Mouse (Mus musculus): ENCODE results near the gene S100pbp. TPM values are rescaled to one million over a fixed set of nuclear protein-coding genes. Genes with fewer than 3 reads are reported as not detected.

Gene S100pbp
- 31.2 and 32.7 TPM in 2 replicates for polyA plus RNA-seq (2016; fragmentation: Nextera tagmentation; extraction: Ambion mirVana)

GRCm38 (mm10) chr4:129189542-129190519 lies at the start of gene S100pbp, which contains the start of gene Yars:
Gene S100pbp (minus strand): TSS chr4:129189727.
Gene Yars (plus strand): TSS chr4:129189760.
- H3K4me3 ChIP-seq (replicated peaks) = peak within 1 kb of the TSS; percentile 96
- peaks cover 18% of the 10 kb centered on the region for H3K36me3 ChIP-seq
- peaks cover 19% of the 10 kb centered on the region for H3K4me1 ChIP-seq (replicated peaks)
- peak; percentile 91 for ATAC-seq (ENCODE audit: insufficient number of reproducible peaks, insufficient read depth, low FRiP score, low TSS enrichment, low read depth)
- H3K27me3 ChIP-seq = no peaks in the 10 kb centered on the region
- H3K9me3 ChIP-seq = no peaks in the 10 kb centered on the region
- under 1% methylated on average over 58 of the region's 58 CpGs for WGBS
- H3K27ac ChIP-seq = peak within 1 kb of the TSS; percentile 97
- peak within 1 kb of the TSS; percentile 91 for H3K9ac ChIP-seq (replicated peaks)
- H3K4me2 ChIP-seq = peak within 1 kb of the TSS; percentile 86

- no peaks in the 10 kb centered on the region for H3K9me3 ChIP-seq
- no peak overlapping the region for H3K27ac ChIP-seq
- H3K9ac ChIP-seq (replicated peaks) = peak overlapping the region; percentile 79
- peaks cover 49% of the 10 kb centered on the region for H3K4me1 ChIP-seq (replicated peaks)
- H3K4me3 ChIP-seq (replicated peaks) = peak overlapping the region; percentile 82
- ATAC-seq (ENCODE audit: insufficient number of reproducible peaks, insufficient read depth, low FRiP score, low TSS enrichment, low read depth) = peak; percentile 77
- peak overlapping the region; percentile 76 for H3K4me2 ChIP-seq
- under 1% methylated on average over 29 of the region's 29 CpGs for WGBS
- H3K36me3 ChIP-seq = no peaks in the 10 kb centered on the region
- no peaks in the 10 kb centered on the region for H3K27me3 ChIP-seq
Measured at GRCm38 (mm10) chr4:129239075-129239474, 49.5 kb upstream of the S100pbp start.

GRCm38 (mm10) chr4:129238579-129239016 lies 49.1 kb upstream of the S100pbp start:
- Histone ChIP-seq H3K9me3 (no peaks in the 10 kb centered on the region), H3K27me3 (no peaks in the 10 kb centered on the region), H3K4me3 (replicated peaks) (peak overlapping the region; percentile 82), H3K9ac (replicated peaks) (peak overlapping the region; percentile 79), H3K4me2 (peak overlapping the region; percentile 76), H3K4me1 (replicated peaks) (peaks cover 49% of the 10 kb centered on the region), H3K36me3 (no peaks in the 10 kb centered on the region), H3K27ac (no peak overlapping the region)
- ATAC-seq (ENCODE audit: insufficient number of reproducible peaks, insufficient read depth, low FRiP score, low TSS enrichment, low read depth) = peak; percentile 45
- under 1% methylated on average over 22 of the region's 23 CpGs for WGBS

GRCm38 (mm10) chr4:129237843-129238441 lies 48.4 kb upstream of the S100pbp start:
- 6% methylated on average over 21 of the region's 21 CpGs for WGBS
- H3K4me2 ChIP-seq = peak overlapping the region; percentile 76
- no peaks in the 10 kb centered on the region for H3K36me3 ChIP-seq
- H3K4me3 ChIP-seq (replicated peaks) = peak overlapping the region; percentile 82
- no peak overlapping the region for H3K27ac ChIP-seq
- no peaks in the 10 kb centered on the region for H3K9me3 ChIP-seq
- no peak for ATAC-seq (ENCODE audit: insufficient number of reproducible peaks, insufficient read depth, low FRiP score, low TSS enrichment, low read depth)
- peak overlapping the region; percentile 79 for H3K9ac ChIP-seq (replicated peaks)
- H3K27me3 ChIP-seq = no peaks in the 10 kb centered on the region
- peaks cover 46% of the 10 kb centered on the region for H3K4me1 ChIP-seq (replicated peaks)

- H3K9me3 ChIP-seq = no peaks in the 10 kb centered on the region
- peaks cover 42% of the 10 kb centered on the region for H3K4me1 ChIP-seq (replicated peaks)
- H3K9ac ChIP-seq (replicated peaks) = no peak overlapping the region
- no peaks in the 10 kb centered on the region for H3K27me3 ChIP-seq
- H3K4me2 ChIP-seq = no peak overlapping the region
- WGBS = 80% methylated on average over 8 of the region's 8 CpGs
- H3K27ac ChIP-seq = no peak overlapping the region
- 0 out of 2 replicates have a peak, but pooled peaks cover 5% of the 10 kb centered on the region for H3K36me3 ChIP-seq
- no peak overlapping the region for H3K4me3 ChIP-seq (replicated peaks)
- ATAC-seq (ENCODE audit: insufficient number of reproducible peaks, insufficient read depth, low FRiP score, low TSS enrichment, low read depth) = no peak
Measured at GRCm38 (mm10) chr4:129236236-129236813, 46.8 kb upstream of the S100pbp start.

- H3K27me3 ChIP-seq = no peaks in the 10 kb centered on the region
- H3K36me3 ChIP-seq = 0 out of 2 replicates have a peak, but pooled peaks cover 5% of the 10 kb centered on the region
- no peak for ATAC-seq (ENCODE audit: insufficient number of reproducible peaks, insufficient read depth, low FRiP score, low TSS enrichment, low read depth)
- no peak overlapping the region for H3K4me3 ChIP-seq (replicated peaks)
- WGBS = 81% methylated on average over 3 of the region's 3 CpGs
- H3K4me1 ChIP-seq (replicated peaks) = peaks cover 44% of the 10 kb centered on the region
- H3K4me2 ChIP-seq = no peak overlapping the region
- H3K9ac ChIP-seq (replicated peaks) = no peak overlapping the region
- H3K27ac ChIP-seq = no peak overlapping the region
- H3K9me3 ChIP-seq = no peaks in the 10 kb centered on the region
Measured at GRCm38 (mm10) chr4:129235147-129235546, 45.6 kb upstream of the S100pbp start.

- no peak for ATAC-seq (ENCODE audit: insufficient number of reproducible peaks, insufficient read depth, low FRiP score, low TSS enrichment, low read depth)
- Histone ChIP-seq H3K4me2 (no peak overlapping the region), H3K4me3 (replicated peaks) (no peak overlapping the region), H3K27ac (no peak overlapping the region; the same call in 1 of the 2 replicates), H3K4me1 (replicated peaks) (peaks cover 41% of the 10 kb centered on the region), H3K27me3 (no peaks in the 10 kb centered on the region), H3K9ac (replicated peaks) (no peak overlapping the region), H3K36me3 (0 out of 2 replicates have a peak, but pooled peaks cover 5% of the 10 kb centered on the region), H3K9me3 (no peaks in the 10 kb centered on the region)
- 48% methylated on average over 7 of the region's 7 CpGs for WGBS
Measured at GRCm38 (mm10) chr4:129234488-129234887, 45.0 kb upstream of the S100pbp start.

- Histone ChIP-seq H3K27ac (no peak overlapping the region), H3K36me3 (0 out of 2 replicates have a peak, but pooled peaks cover 5% of the 10 kb centered on the region), H3K4me1 (replicated peaks) (peaks cover 41% of the 10 kb centered on the region), H3K4me3 (replicated peaks) (no peak overlapping the region), H3K9ac (replicated peaks) (no peak overlapping the region), H3K4me2 (no peak overlapping the region), H3K9me3 (no peaks in the 10 kb centered on the region), H3K27me3 (peaks cover 5% of the 10 kb centered on the region; the same call in 1 of the 2 replicates)
- no peak for ATAC-seq (ENCODE audit: insufficient number of reproducible peaks, insufficient read depth, low FRiP score, low TSS enrichment, low read depth)
- WGBS = 82% methylated on average over 9 of the region's 9 CpGs
Measured at GRCm38 (mm10) chr4:129232561-129233360, 43.2 kb upstream of the S100pbp start.

- peaks cover 41% of the 10 kb centered on the region for H3K4me1 ChIP-seq (replicated peaks)
- H3K4me3 ChIP-seq (replicated peaks) = no peak overlapping the region
- H3K9ac ChIP-seq (replicated peaks) = no peak overlapping the region
- peaks cover 12% of the 10 kb centered on the region; the same call in 1 of the 2 replicates for H3K27me3 ChIP-seq
- ATAC-seq (ENCODE audit: insufficient number of reproducible peaks, insufficient read depth, low FRiP score, low TSS enrichment, low read depth) = no peak
- WGBS = 64% methylated on average over 12 of the region's 12 CpGs
- H3K9me3 ChIP-seq = no peaks in the 10 kb centered on the region
- H3K36me3 ChIP-seq = 0 out of 2 replicates have a peak, but pooled peaks cover 5% of the 10 kb centered on the region
- H3K27ac ChIP-seq = no peak overlapping the region
- H3K4me2 ChIP-seq = no peak overlapping the region
Measured at GRCm38 (mm10) chr4:129231594-129232450, 42.3 kb upstream of the S100pbp start.
